Mouse (Mus musculus) retina, postnatal 7 days (tissue): ENCODE data around the gene Wwp2.
A peak's percentile ranks its signal among the peaks of the same experiment; 100 is the strongest.

Source experiments
- DNase-seq: peaks from one replicate; pipeline ENCODE4 v3.0.0-alpha.2; 2012; ENCODE audit warnings: low read depth, low spot score

Wwp2 gene

GRCm38 (mm10) chr8:107560820-107561536 is 124.8 kb downstream of the Wwp2 start:
- DNase-seq = no peak

DNA sequence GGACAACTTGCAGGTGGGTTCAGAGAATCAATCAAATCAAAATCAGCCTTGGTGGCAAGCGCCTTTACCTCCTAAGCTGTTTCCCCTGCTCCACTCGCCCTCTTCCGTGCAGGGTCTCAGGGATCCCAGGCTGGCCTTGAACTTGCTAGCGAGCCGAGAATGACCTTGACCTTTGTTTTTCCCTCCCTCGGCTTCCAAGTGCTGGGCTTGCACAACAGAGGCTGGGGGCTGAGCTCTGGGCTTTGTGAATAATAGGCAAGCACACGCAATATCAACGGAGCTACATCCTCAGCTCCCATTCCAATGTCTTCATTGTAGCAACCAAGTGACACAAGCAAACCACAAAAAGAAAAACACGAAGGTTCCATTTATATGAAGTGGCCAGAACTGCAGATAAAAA is 126.0 kb downstream of the Wwp2 start:
- DNase-seq = no peak

GRCm38 (mm10) chr8:107571046-107571445 is 134.9 kb downstream of the Wwp2 start:
- no peak for DNase-seq

GRCm38 (mm10) chr8:107571486-107572135 is 135.4 kb downstream of the Wwp2 start:
- no peak for DNase-seq

- DNase-seq = peak; percentile 31
Observed at GRCm38 (mm10) chr8:107572497-107572896, 136.3 kb downstream of the Wwp2 start.

DNA sequence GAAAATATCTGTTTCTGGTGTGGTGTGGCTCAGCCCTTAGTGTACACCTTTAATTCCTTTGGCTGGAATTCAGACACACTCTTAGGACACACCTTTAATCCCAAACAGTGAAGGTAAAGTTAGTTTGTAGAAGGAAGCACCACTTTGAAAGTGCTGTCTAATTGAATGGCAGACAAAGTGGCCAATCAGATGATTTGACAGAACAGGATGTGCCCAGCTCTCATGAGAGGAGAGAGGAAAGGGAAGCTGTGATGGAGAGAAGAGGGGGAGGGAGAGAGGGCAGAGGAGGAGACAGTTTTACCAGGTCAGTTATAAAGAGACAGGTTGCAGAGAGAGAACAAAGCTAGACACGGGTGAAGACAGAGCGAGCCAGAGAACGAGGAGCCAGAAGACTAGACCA is 138.6 kb downstream of the Wwp2 start:
- DNase-seq = no peak

DNA sequence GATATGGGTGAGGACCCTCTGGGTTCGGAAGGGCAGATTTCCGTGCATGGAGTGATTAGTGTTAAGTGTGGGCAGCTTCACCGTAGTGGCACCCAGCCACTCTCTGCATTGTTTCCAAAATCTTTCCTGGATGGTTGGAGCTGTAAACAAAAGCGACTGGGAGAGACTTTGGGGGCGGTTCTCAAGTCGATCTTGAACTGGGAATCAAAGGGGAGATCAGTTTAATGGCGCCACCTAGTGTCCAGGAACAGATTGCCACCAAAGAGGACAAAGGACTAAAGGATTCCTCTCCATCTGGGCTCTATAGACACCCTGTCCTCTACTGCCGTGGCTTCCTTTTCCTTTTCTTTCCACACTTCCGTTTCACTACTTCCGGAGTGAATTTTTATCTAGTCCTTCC is 140.5 kb downstream of the Wwp2 start:
- peak; percentile 82 for DNase-seq

- no peak for DNase-seq
Observed at GRCm38 (mm10) chr8:107577640-107578039, 141.5 kb downstream of the Wwp2 start.

GRCm38 (mm10) chr8:107578132-107578531 is 142.0 kb downstream of the Wwp2 start:
- DNase-seq = no peak

- no peak for DNase-seq
Observed at GRCm38 (mm10) chr8:107578541-107578940, 142.4 kb downstream of the Wwp2 start.

DNA sequence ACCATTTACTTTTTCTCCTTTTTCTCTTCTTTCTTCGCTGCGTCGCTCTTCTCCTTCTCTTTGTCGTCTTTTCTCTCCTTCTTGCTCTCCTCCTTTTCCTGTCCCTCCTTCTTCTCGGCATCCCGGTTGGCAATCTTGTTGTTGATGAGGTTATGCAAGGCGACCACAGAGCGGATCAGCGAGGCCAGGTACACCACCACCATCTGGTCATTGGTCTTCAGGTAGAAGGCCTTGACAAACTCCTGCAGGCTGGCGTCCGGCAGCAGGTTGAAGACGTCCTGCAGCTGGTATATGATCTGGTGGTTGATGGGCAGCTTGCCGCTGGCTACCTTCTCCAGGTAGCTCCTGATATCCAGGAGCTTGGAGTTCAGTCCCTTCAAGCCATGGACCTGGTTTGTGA is 144.7 kb downstream of the Wwp2 start:
- no peak for DNase-seq

DNA sequence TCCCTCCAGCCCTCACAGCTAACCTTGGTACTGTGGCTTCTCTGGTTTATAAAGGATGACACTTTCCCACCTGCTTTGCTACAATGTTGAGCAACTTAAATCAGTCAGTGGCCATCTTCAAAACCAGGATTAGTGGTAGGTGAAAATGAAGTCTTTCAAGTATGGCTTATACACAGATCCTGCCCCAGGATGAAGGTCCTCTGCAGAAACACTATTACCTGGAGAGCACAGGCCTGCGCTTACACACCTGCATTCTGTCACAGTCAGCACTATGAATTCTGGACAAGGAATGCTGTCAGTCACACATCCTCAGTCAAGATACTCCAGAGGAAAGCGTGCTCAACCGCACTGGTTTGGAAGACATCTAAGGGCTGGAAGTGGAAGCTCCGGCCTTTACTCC is 145.4 kb downstream of the Wwp2 start:
- no peak for DNase-seq

DNA sequence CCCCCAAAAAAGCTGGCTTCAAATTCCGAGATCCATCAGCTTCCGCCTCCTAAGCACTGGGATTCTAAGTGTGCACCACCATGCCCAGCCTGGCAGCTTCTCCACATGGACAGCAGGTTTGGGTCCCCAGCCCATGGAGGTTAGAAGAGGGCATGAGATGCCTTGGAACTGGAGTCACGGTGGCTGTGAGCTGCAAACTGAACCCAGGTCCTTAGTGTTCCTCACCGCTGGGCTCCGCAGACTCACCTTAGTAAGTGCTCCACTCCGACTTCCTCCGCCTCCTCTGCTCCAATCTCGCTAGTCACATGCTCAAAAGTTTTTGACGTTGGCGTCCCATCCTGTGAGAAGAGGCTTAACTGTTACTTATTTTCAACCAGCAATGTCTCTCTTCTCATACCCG is 146.0 kb downstream of the Wwp2 start:
- DNase-seq = no peak

- no peak for DNase-seq
Observed at GRCm38 (mm10) chr8:107587429-107587994, 151.3 kb downstream of the Wwp2 start.

- peak; percentile 92 for DNase-seq
Observed at GRCm38 (mm10) chr8:107587995-107588780, 152.0 kb downstream of the Wwp2 start, which contains the start of gene Psmd7. TSS of gene Psmd7 (minus strand) at chr8:107588464.

DNA sequence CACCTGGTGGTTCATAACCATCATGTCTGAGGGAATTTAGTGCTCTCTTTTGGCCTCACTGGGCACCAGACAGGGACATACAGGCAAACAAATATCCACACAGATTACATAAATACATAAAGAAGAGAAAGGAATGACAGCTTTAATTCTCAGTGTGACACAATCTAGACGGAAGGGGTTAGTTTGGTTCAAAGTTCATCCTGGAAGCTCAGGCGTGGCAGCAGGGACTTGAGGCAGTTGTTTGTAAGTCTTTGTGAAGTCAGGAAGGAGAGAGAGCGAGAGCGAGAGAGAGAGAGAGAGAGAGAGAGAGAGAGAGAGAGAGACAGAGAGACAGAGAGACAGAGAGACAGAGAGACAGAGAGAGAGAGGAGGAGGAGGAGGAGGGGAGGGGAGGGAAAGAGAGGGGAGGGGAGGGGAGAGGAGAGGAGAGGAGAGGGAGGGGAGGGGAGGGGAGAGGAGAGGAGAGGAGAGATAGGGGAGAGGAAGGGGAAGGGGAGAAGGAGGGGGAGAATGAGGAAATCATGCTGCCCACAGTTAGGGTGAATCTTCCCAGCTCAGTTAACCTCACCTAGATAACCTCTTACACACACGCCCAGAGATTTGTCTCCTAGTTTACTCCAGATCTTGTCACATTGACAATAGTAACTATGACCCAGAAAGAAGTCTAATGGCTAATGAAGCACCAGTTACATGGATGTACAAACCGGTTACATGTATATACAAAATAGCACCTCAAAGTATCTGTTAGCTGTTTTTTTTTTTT is 158.0 kb downstream of the Wwp2 start:
- DNase-seq = no peak

DNA sequence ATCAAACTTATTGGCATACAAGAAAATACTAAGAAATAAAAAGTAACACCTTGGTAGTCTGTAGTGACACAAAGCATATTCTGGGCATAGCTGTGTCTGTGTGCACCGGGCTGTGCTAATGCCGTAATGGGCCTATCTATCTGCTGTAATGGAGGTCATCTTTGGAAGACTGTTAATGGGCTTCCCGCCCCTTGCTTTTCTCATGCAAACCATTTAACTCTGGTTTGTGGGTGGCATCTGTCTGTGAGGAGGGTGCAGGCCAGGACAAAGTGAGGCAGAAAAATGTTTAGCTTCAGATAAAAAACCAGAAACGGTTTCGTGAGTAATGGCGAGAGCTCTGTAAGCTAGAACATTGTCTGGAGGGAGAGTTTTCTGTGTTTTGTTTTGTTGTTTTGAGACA is 158.7 kb downstream of the Wwp2 start:
- DNase-seq = no peak

- no peak for DNase-seq
Observed at GRCm38 (mm10) chr8:107597731-107598130, 161.6 kb downstream of the Wwp2 start.

GRCm38 (mm10) chr8:107599691-107600090 is 163.5 kb downstream of the Wwp2 start:
- DNase-seq = no peak

GRCm38 (mm10) chr8:107603026-107603425 is 166.9 kb downstream of the Wwp2 start:
- peak; percentile 43 for DNase-seq
